In genomic region chr14:17879446-17879845, GRCm38 (mm10) we compare ENCODE assay signal across 23 mouse cellular contexts.
DNase-seq lines count a peak whose midpoint lies in the region; ATAC-seq and TF ChIP-seq lines count a peak whose summit lies in the region.
"Had no signal": no experiment of that assay in that cellular context is flagged by ENCODE, and none has a peak within 500 bp of the region (broad histone marks: within the 10 kb centered on the region; RNA-seq: fewer than 3 reads in every experiment).

No protein-coding gene starts in this region.

- no peaks in the 10 kb centered on the region for H3K27me3 ChIP-seq in stomach, embryonic 14.5 days (ENCODE audit: control insufficient read depth, insufficient read depth, low read length)
- no peaks in the 10 kb centered on the region for H3K27me3 ChIP-seq in forebrain, postnatal 0 days (ENCODE audit: insufficient read depth, low read length)
- H3K27me3 ChIP-seq: heart, embryonic 15.5 days; hindbrain, embryonic 15.5 days; midbrain, embryonic 15.5 days; neural tube, embryonic 12.5 days had no signal

- WGBS in stomach, embryonic 14.5 days: 77% methylated on average over 5 of the region's 5 CpGs
- 90% methylated on average over 5 of the region's 5 CpGs for WGBS in forebrain, postnatal 0 days

- no peak overlapping the region for H3K4me2 ChIP-seq in stomach, embryonic 14.5 days (replicated peaks; ENCODE audit: low read depth, low read length)
- no peak overlapping the region for H3K4me2 ChIP-seq in forebrain, postnatal 0 days (ENCODE audit: low read depth)
- H3K4me2 ChIP-seq: heart, embryonic 15.5 days; hindbrain, embryonic 15.5 days; midbrain, embryonic 15.5 days; neural tube, embryonic 12.5 days had no signal

- no peak overlapping the region for H3K27ac ChIP-seq in stomach, embryonic 14.5 days (ENCODE audit: low read length)
- H3K27ac ChIP-seq in forebrain, postnatal 0 days (ENCODE audit: low read depth, low read length): no peak overlapping the region
- H3K27ac ChIP-seq: embryonic facial prominence, embryonic 10.5 days; heart, embryonic 15.5 days; hindbrain, embryonic 15.5 days; kidney, postnatal 0 days; liver, embryonic 14.5 days; midbrain, embryonic 15.5 days; neural tube, embryonic 12.5 days had no signal

- no peak for TF ChIP-seq CTCF in forebrain, postnatal 0 days (IDR thresholded peaks at IDR 0.05; ENCODE audit: low read depth)

- H3K4me1 ChIP-seq in stomach, embryonic 14.5 days (ENCODE audit: control insufficient read depth, insufficient read depth, low read length): no peaks in the 10 kb centered on the region
- no peaks in the 10 kb centered on the region for H3K4me1 ChIP-seq in forebrain, postnatal 0 days (ENCODE audit: insufficient read depth)
- H3K4me1 ChIP-seq: embryonic facial prominence, embryonic 10.5 days; heart, embryonic 15.5 days; hindbrain, embryonic 15.5 days; midbrain, embryonic 15.5 days; neural tube, embryonic 12.5 days had no signal

- ATAC-seq in common myeloid progenitor, adult 5-6 weeks (replicated peaks; ENCODE audit: low read depth, poor library complexity, severe bottlenecking): peak; percentile 97
- ATAC-seq in megakaryocyte, adult 5-6 weeks (ENCODE audit: poor library complexity, severe bottlenecking): peak; percentile 87
- peak; percentile 37; the same call in 1 of the 2 replicates for ATAC-seq in stomach, embryonic 14.5 days (ENCODE audit: insufficient number of reproducible peaks, insufficient read depth, low FRiP score, low read depth)
- ATAC-seq in forebrain, postnatal 0 days: no peak
- ATAC-seq: forebrain, embryonic 16.5 days; midbrain, embryonic 15.5 days had no signal

- H3K4me3 ChIP-seq in stomach, embryonic 14.5 days (ENCODE audit: low read depth, low read length): no peak overlapping the region
- H3K4me3 ChIP-seq in forebrain, postnatal 0 days (ENCODE audit: low read depth, low read length): no peak overlapping the region
- H3K4me3 ChIP-seq: embryonic facial prominence, embryonic 10.5 days; heart, embryonic 15.5 days; hindbrain, embryonic 15.5 days; midbrain, embryonic 15.5 days; neural tube, embryonic 12.5 days had no signal

- H3K9me3 ChIP-seq in stomach, embryonic 14.5 days (ENCODE audit: control insufficient read depth, low read depth, low read length): no peaks in the 10 kb centered on the region
- H3K9me3 ChIP-seq in forebrain, postnatal 0 days (ENCODE audit: low read length): no peaks in the 10 kb centered on the region
- H3K9me3 ChIP-seq: embryonic facial prominence, embryonic 10.5 days; heart, embryonic 15.5 days; hindbrain, embryonic 15.5 days; midbrain, embryonic 15.5 days; neural tube, embryonic 12.5 days had no signal

- DNase-seq in 416B (ENCODE audit: low read depth): peak; percentile 36
- DNase-seq in forebrain, postnatal 0 days: no peak
- DNase-seq in adrenal gland, postnatal 10 days: no peak
- DNase-seq in heart, adult 8-10 months (ENCODE audit: low spot score): no peak
- DNase-seq: adrenal gland, postnatal 14 days; cerebellum, adult 9-10 months; gastrocnemius, postnatal 25 days; heart, postnatal 36 days; kidney, adult 2 months; retina, postnatal 1 day; right cerebral cortex, postnatal 25 days; thymus, postnatal 25 days had no signal

- H3K9ac ChIP-seq in stomach, embryonic 14.5 days (replicated peaks; ENCODE audit: low read depth, low read length): no peak overlapping the region
- H3K9ac ChIP-seq in forebrain, postnatal 0 days: no peak overlapping the region
- H3K9ac ChIP-seq: heart, embryonic 15.5 days; hindbrain, embryonic 15.5 days; liver, embryonic 14.5 days; midbrain, embryonic 15.5 days; neural tube, embryonic 12.5 days had no signal

- no peaks in the 10 kb centered on the region for H3K36me3 ChIP-seq in stomach, embryonic 14.5 days (ENCODE audit: control insufficient read depth, insufficient read depth, low read length)
- H3K36me3 ChIP-seq in forebrain, postnatal 0 days (ENCODE audit: insufficient read depth): no peaks in the 10 kb centered on the region
- H3K36me3 ChIP-seq: embryonic facial prominence, embryonic 10.5 days; heart, embryonic 15.5 days; hindbrain, embryonic 15.5 days; midbrain, embryonic 15.5 days; neural tube, embryonic 12.5 days had no signal
